Mouse (Mus musculus) G1E (cell line): ENCODE results near the gene Taok1. TPM values are rescaled to one million over a fixed set of nuclear protein-coding genes. Genes with fewer than 3 reads are reported as not detected.

Experiments used
- ATAC-seq: 2 replicates; pipeline ENCODE4 v1.8.0; 2016; ENCODE audit warnings: mild to moderate bottlenecking; ENCODE audit not compliant: insufficient number of reproducible peaks, poor library complexity, low FRiP score, severe bottlenecking; ENCODE audit errors: extremely low read depth
- DNase-seq: peaks from one replicate; pipeline ENCODE4 v3.0.0; 2012; ENCODE audit warnings: low spot score
- H3K27me3 ChIP-seq: 2 replicates; pipeline ENCODE4 v1.6.1; 2012; ENCODE audit warnings: mild to moderate bottlenecking, low read length, inconsistent platforms; ENCODE audit not compliant: insufficient read depth
- H3K36me3 ChIP-seq: replicated peaks from 2 replicates; pipeline ENCODE3; 2012; ENCODE audit warnings: mild to moderate bottlenecking, inconsistent platforms
- H3K4me1 ChIP-seq: 2 replicates; pipeline ENCODE4 v1.6.1; 2012; ENCODE audit warnings: low read depth, low read length, inconsistent platforms, mixed read lengths; ENCODE audit not compliant: insufficient read depth
- H3K4me3 ChIP-seq: 2 replicates; pipeline ENCODE4 v1.5.1; 2012; ENCODE audit warnings: low read depth, mild to moderate bottlenecking, inconsistent platforms, low read length, moderate library complexity, mixed read lengths
- H3K9me3 ChIP-seq: replicated peaks from 2 replicates; pipeline ENCODE4 v1.6.1; 2012; ENCODE audit warnings: inconsistent platforms
- CTCF ChIP-seq: IDR thresholded peaks from 2 replicates; pipeline ENCODE4 v1.5.1; 2012; ENCODE audit warnings: low read depth, low read length, inconsistent platforms, mixed read lengths
- GATA1 ChIP-seq: IDR thresholded peaks from 2 replicates; pipeline ENCODE4 v1.6.1; 2012; ENCODE audit warnings: borderline replicate concordance, low read length, inconsistent platforms, mixed read lengths
- GATA2 ChIP-seq: IDR thresholded peaks from 2 replicates; pipeline ENCODE4 v1.6.1; 2012; ENCODE audit warnings: low read depth, low read length, inconsistent platforms, borderline replicate concordance
- POLR2AphosphoS5 ChIP-seq: IDR thresholded peaks from 2 replicates; pipeline ENCODE4 v1.6.1; 2012; ENCODE audit warnings: low read depth, low read length, inconsistent platforms; ENCODE audit not compliant: insufficient replicate concordance
- TAL1 ChIP-seq: conservative IDR thresholded peaks from 2 replicates; pipeline ENCODE4 v1.6.1; 2012; ENCODE audit warnings: low read depth, low read length, inconsistent platforms, mixed read lengths
- polyA plus RNA-seq: library from polyadenylated mRNA; stranded (reverse); fragments of >175 nt; gene quantifications from 2 replicates; pipeline ENCODE4 v1.2.3, GENCODE M21; 2012
- total RNA-seq, 2 experiments: library from RNA; stranded (forward) in 1 of 2; stranded (reverse) in 1 of 2; fragments of 200-1000 nt in 1 of 2; fragments of >200 nt in 1 of 2; fragmentation: Nextera tagmentation in 1 of 2; gene quantifications; 2 replicates each; pipeline ENCODE4 v1.2.3; 2014 to 2017

Taok1 gene
- total and polyA plus RNA-seq, 3 experiments: 2.5 to 50.1 (median 45.6) TPM

- no peak overlapping the region for H3K4me3 ChIP-seq
- H3K4me1 ChIP-seq: peaks cover 64% of the 10 kb centered on the region
- no peak for ATAC-seq
- H3K36me3 ChIP-seq: no peaks in the 10 kb centered on the region
- TF ChIP-seq TAL1 (no peak), GATA2 (no peak), POLR2AphosphoS5 (no peak)
- peaks cover 53% of the 10 kb centered on the region for H3K27me3 ChIP-seq
- no peak for DNase-seq
- no peaks in the 10 kb centered on the region for H3K9me3 ChIP-seq
Measured at GRCm38 (mm10) chr11:77516553-77517425, 90.8 kb downstream of the Taok1 start.

GRCm38 (mm10) chr11:77515637-77516552 is 91.7 kb downstream of the Taok1 start, which contains the start of gene Trp53i13:
Gene Trp53i13 (minus strand): TSS chr11:77515980.
- DNase-seq (no peak), ATAC-seq (no peak)
- no peaks in the 10 kb centered on the region for H3K9me3 ChIP-seq
- TF ChIP-seq CTCF (no peak), TAL1 (no peak), GATA2 (no peak), GATA1 (no peak)
- no peaks in the 10 kb centered on the region for H3K36me3 ChIP-seq
- peak within 1 kb of the TSS; percentile 72 for H3K4me3 ChIP-seq
- H3K27me3 ChIP-seq: peaks cover 53% of the 10 kb centered on the region
- H3K4me1 ChIP-seq: peaks cover 61% of the 10 kb centered on the region

- DNase-seq (peak; percentile 50), ATAC-seq (no peak)
- Histone ChIP-seq H3K36me3 (peaks cover 3% of the 10 kb centered on the region), H3K27me3 (peaks cover 51% of the 10 kb centered on the region), H3K4me1 (peaks cover 53% of the 10 kb centered on the region), H3K4me3 (peak within 1 kb of the TSS; percentile 78), H3K9me3 (no peaks in the 10 kb centered on the region)
- TF ChIP-seq POLR2AphosphoS5 (no peak), CTCF (no peak), GATA2 (no peak), GATA1 (no peak), TAL1 (no peak)
Measured at GRCm38 (mm10) chr11:77514832-77515636, 92.6 kb downstream of the Taok1 start, which contains the start of gene Abhd15. Gene Abhd15 (plus strand): TSS chr11:77515121.

GRCm38 (mm10) chr11:77514281-77514831 is 93.3 kb downstream of the Taok1 start:
- no peak for DNase-seq
- Histone ChIP-seq H3K9me3 (no peaks in the 10 kb centered on the region), H3K36me3 (peaks cover 8% of the 10 kb centered on the region), H3K27me3 (peaks cover 47% of the 10 kb centered on the region), H3K4me1 (peaks cover 51% of the 10 kb centered on the region), H3K4me3 (peak overlapping the region; percentile 72; the same call in 1 of the 2 replicates)
- no peak for ATAC-seq
- TF ChIP-seq GATA1: no peak
- no peak for TF ChIP-seq GATA2
- TF ChIP-seq POLR2AphosphoS5: no peak
- TF ChIP-seq TAL1: no peak
- no peak for TF ChIP-seq CTCF

- TF ChIP-seq POLR2AphosphoS5: no peak
- no peak for TF ChIP-seq GATA2
- TF ChIP-seq GATA1: no peak
- no peak for TF ChIP-seq TAL1
- no peak for TF ChIP-seq CTCF
- Histone ChIP-seq H3K9me3 (no peaks in the 10 kb centered on the region), H3K36me3 (peaks cover 13% of the 10 kb centered on the region), H3K4me1 (peaks cover 45% of the 10 kb centered on the region), H3K4me3 (peak overlapping the region; percentile 78), H3K27me3 (peaks cover 42% of the 10 kb centered on the region)
- ATAC-seq (no peak), DNase-seq (peak; percentile 15)
Measured at GRCm38 (mm10) chr11:77513811-77514170, 93.8 kb downstream of the Taok1 start.
